Mouse (Mus musculus) CH12.LX (cell line): ENCODE data around the gene Olfr963. TPM values are rescaled to one million over a fixed set of nuclear protein-coding genes. Genes with fewer than 3 reads are reported as not detected.

ENCODE experiments used
- DNase-seq: peaks from one replicate; pipeline ENCODE4 v3.0.0-alpha.2; 2013; ENCODE audit errors: extremely low read depth
- H3K27ac ChIP-seq: 2 replicates; pipeline ENCODE4 v1.5.1; 2012; ENCODE audit warnings: low read depth, mild to moderate bottlenecking, control low read depth, moderate library complexity; ENCODE audit not compliant: insufficient read depth
- H3K27me3 ChIP-seq: replicated peaks from 2 replicates; pipeline ENCODE3; 2012; ENCODE audit warnings: inconsistent platforms
- H3K36me3 ChIP-seq, 2 experiments: replicated peaks in 1 of 2; 2 replicates each; pipeline versions ENCODE3 to v1.6.1; 2012; ENCODE audit warnings: inconsistent platforms in 1 of 2, low read length in 1 of 2, mild to moderate bottlenecking in 1 of 2, mixed read lengths in 1 of 2, moderate library complexity in 1 of 2; ENCODE audit not compliant: control insufficient read depth in 1 of 2, insufficient read depth in 1 of 2
- H3K4me1 ChIP-seq, 2 experiments: 2 replicates each; pipeline ENCODE4 v1.6.1; 2012; ENCODE audit warnings: inconsistent platforms in 1 of 2, moderate library complexity in 1 of 2; ENCODE audit not compliant: insufficient read depth in 2 of 2, control insufficient read depth in 1 of 2
- H3K4me2 ChIP-seq: 2 replicates; pipeline ENCODE4 v1.6.1; 2012; ENCODE audit warnings: low read depth, mild to moderate bottlenecking, control low read depth; ENCODE audit not compliant: poor library complexity, insufficient read depth, severe bottlenecking
- H3K4me3 ChIP-seq, 3 experiments: fragments of 150-350 bp in 1 of 3; sonication (generic) in 1 of 3; replicated peaks in 1 of 3; 2 replicates each; pipeline versions ENCODE3 to v1.5.1; 2011 to 2012; ENCODE audit warnings: low read depth in 2 of 3, low read length in 2 of 3, mild to moderate bottlenecking in 2 of 3, moderate library complexity in 2 of 3, control low read depth in 1 of 3, improper control_type of control experiment in 1 of 3, inconsistent platforms in 1 of 3, mixed read lengths in 1 of 3; ENCODE audit not compliant: poor library complexity in 1 of 3
- H3K79me2 ChIP-seq: replicated peaks from 2 replicates; pipeline ENCODE4 v1.6.1; 2012; ENCODE audit warnings: mild to moderate bottlenecking, moderate library complexity; ENCODE audit not compliant: control insufficient read depth, poor library complexity, insufficient read depth, severe bottlenecking; ENCODE audit errors: extremely low read depth
- H3K9ac ChIP-seq: 2 replicates; pipeline ENCODE4 v1.6.1; 2012; ENCODE audit warnings: low read depth, mild to moderate bottlenecking, control low read depth, moderate library complexity; ENCODE audit not compliant: insufficient read depth
- H3K9me3 ChIP-seq: replicated peaks from 2 replicates; pipeline ENCODE3; 2012; ENCODE audit warnings: low read length, inconsistent platforms, mixed read lengths
- CTCF ChIP-seq, 2 experiments: IDR thresholded peaks in 1 of 2; conservative IDR thresholded peaks in 1 of 2; 2 replicates each; pipeline ENCODE4 v1.5.1; 2011 to 2012; ENCODE audit warnings: low read depth in 2 of 2, low read length in 2 of 2, improper control_type of control experiment in 1 of 2, inconsistent platforms in 1 of 2, mild to moderate bottlenecking in 1 of 2, moderate library complexity in 1 of 2
- E2F4 ChIP-seq: IDR thresholded peaks from 2 replicates; pipeline ENCODE4 v1.6.1; 2011; ENCODE audit warnings: low read depth, low read length, improper control_type of control experiment; ENCODE audit not compliant: insufficient replicate concordance
- ELF1 ChIP-seq: IDR thresholded peaks from 2 replicates; pipeline ENCODE4 v1.6.1; 2014; ENCODE audit warnings: low read depth, mild to moderate bottlenecking, inconsistent platforms, low read length, improper control_type of control experiment
- GABPA ChIP-seq: IDR thresholded peaks from 2 replicates; pipeline ENCODE4 v1.6.1; 2012; ENCODE audit warnings: low read depth, low read length, improper control_type of control experiment, inconsistent platforms; ENCODE audit not compliant: insufficient replicate concordance
- HCFC1 ChIP-seq: IDR thresholded peaks from 2 replicates; pipeline ENCODE4 v1.6.1; 2012; ENCODE audit warnings: low read depth, mild to moderate bottlenecking, inconsistent platforms, low read length, improper control_type of control experiment
- IRF4 ChIP-seq: IDR thresholded peaks from 2 replicates; pipeline ENCODE4 v1.6.1; 2014; ENCODE audit warnings: low read depth, mild to moderate bottlenecking, inconsistent platforms, low read length, improper control_type of control experiment
- JUN ChIP-seq: IDR thresholded peaks from 2 replicates; pipeline ENCODE4 v1.6.1; 2011; ENCODE audit warnings: low read depth, mild to moderate bottlenecking, low read length, improper control_type of control experiment, moderate library complexity; ENCODE audit not compliant: insufficient read depth
- JUND ChIP-seq: conservative IDR thresholded peaks from 2 replicates; pipeline ENCODE4 v1.6.1; 2011; ENCODE audit warnings: low read depth, low read length, improper control_type of control experiment
- KAT2A ChIP-seq: IDR thresholded peaks from 2 replicates; pipeline ENCODE4 v1.6.1; 2012; ENCODE audit warnings: low read length, improper control_type of control experiment, inconsistent platforms; ENCODE audit not compliant: insufficient replicate concordance
- MAFK ChIP-seq: IDR thresholded peaks from 2 replicates; pipeline ENCODE4 v1.6.1; 2011; ENCODE audit warnings: low read length, improper control_type of control experiment; ENCODE audit not compliant: insufficient replicate concordance
- MAX ChIP-seq: IDR thresholded peaks from 2 replicates; pipeline ENCODE4 v1.6.1; 2011; ENCODE audit warnings: low read length, improper control_type of control experiment
- MAZ ChIP-seq: IDR thresholded peaks from 2 replicates; pipeline ENCODE4 v1.6.1; 2012; ENCODE audit warnings: low read depth, mild to moderate bottlenecking, inconsistent platforms, low read length, improper control_type of control experiment, moderate library complexity
- NRF1 ChIP-seq: IDR thresholded peaks from 2 replicates; pipeline ENCODE4 v1.6.1; 2014; ENCODE audit warnings: low read depth, mild to moderate bottlenecking, inconsistent platforms, low read length, improper control_type of control experiment, moderate library complexity
- RAD21 ChIP-seq: IDR thresholded peaks from 2 replicates; pipeline ENCODE4 v1.6.1; 2011; ENCODE audit warnings: low read depth, mild to moderate bottlenecking, low read length, improper control_type of control experiment, moderate library complexity
- SMC3 ChIP-seq: IDR thresholded peaks from 2 replicates; pipeline ENCODE4 v1.6.1; 2011; ENCODE audit warnings: low read depth, low read length, improper control_type of control experiment
- USF1 ChIP-seq: IDR thresholded peaks from 2 replicates; pipeline ENCODE4 v1.6.1; 2014; ENCODE audit warnings: low read depth, mild to moderate bottlenecking, inconsistent platforms, low read length, improper control_type of control experiment
- USF2 ChIP-seq: conservative IDR thresholded peaks from 2 replicates; pipeline ENCODE4 v1.6.1; 2011; ENCODE audit warnings: low read depth, low read length, improper control_type of control experiment
- ZC3H11A ChIP-seq: IDR thresholded peaks from 2 replicates; pipeline ENCODE4 v1.6.1; 2012; ENCODE audit warnings: low read depth, mild to moderate bottlenecking, inconsistent platforms, low read length, improper control_type of control experiment
- ZMIZ1 ChIP-seq: IDR thresholded peaks from 2 replicates; pipeline ENCODE4 v1.6.1; 2012; ENCODE audit warnings: low read depth, mild to moderate bottlenecking, inconsistent platforms, low read length, improper control_type of control experiment
- ZNF384 ChIP-seq: IDR thresholded peaks from 2 replicates; pipeline ENCODE4 v1.6.1; 2012; ENCODE audit warnings: low read depth, low read length, improper control_type of control experiment, inconsistent platforms
- dilution Hi-C: fragments of 300-500 bp; cut with MboI; formaldehyde crosslinking; loops from 2 replicates; pipeline ENCODE4 v1.14.3; 2020; ENCODE audit warnings: low sequenced_read_pairs; ENCODE audit not compliant: extremely low pct_unique_long_range_greater_than_20kb, extremely low pct_ligation_motif_present
- in situ Hi-C: fragments of 300-500 bp; cut with MboI; formaldehyde crosslinking; loops from 3 replicates; pipeline ENCODE4 v1.14.3; 2019; ENCODE audit warnings: low sequenced_read_pairs, low pct_ligation_motif_present, low pct_unique_long_range_greater_than_20kb, mixed read lengths
- polyA plus RNA-seq: library from polyadenylated mRNA; unstranded; fragments of >175 nt; gene quantifications from 2 replicates; pipeline ENCODE4 v1.2.1, GENCODE M21; 2012; ENCODE audit warnings: low read depth; ENCODE audit not compliant: insufficient read length
- total RNA-seq, 2 experiments: library from RNA; depleted of rRNA; stranded (reverse); fragments of 300-350 nt in 1 of 2; fragments of >200 nt in 1 of 2; gene quantifications; 2 replicates each; pipeline ENCODE4 v1.2.3; 2012 to 2014

The Olfr963 gene
- total and polyA plus RNA-seq, 3 experiments = not detected

GRCm38 (mm10) chr9:39654756-39655396 is 12.1 kb upstream of the Olfr963 start:
- dilution Hi-C loops (no loop called here), in situ Hi-C loops (no loop called here)
- no peak overlapping the region for H3K9ac ChIP-seq
- no peak for DNase-seq
- TF ChIP-seq MAX = no peak
- TF ChIP-seq USF2 = no peak
- TF ChIP-seq ZNF384 = no peak
- TF ChIP-seq IRF4 = no peak
- TF ChIP-seq MAZ = no peak
- no peak for TF ChIP-seq ZC3H11A
- no peak for TF ChIP-seq CTCF (conservative IDR thresholded peaks at IDR 0.05 in 1 of 2, IDR thresholded peaks at IDR 0.05 in 1 of 2; ENCODE audit: low read depth in 2 of 2, low read length in 2 of 2)
- no peak for TF ChIP-seq KAT2A
- TF ChIP-seq HCFC1 = no peak
- TF ChIP-seq USF1 = no peak
- no peak for TF ChIP-seq RAD21
- TF ChIP-seq ZMIZ1 = no peak
- H3K4me3 ChIP-seq = no peak overlapping the region
- no peak overlapping the region; the same call in 1 of the 2 replicates for H3K4me2 ChIP-seq
- no peaks in the 10 kb centered on the region for H3K36me3 ChIP-seq
- no peaks in the 10 kb centered on the region for H3K27me3 ChIP-seq
- no peak overlapping the region for H3K27ac ChIP-seq
- no peaks in the 10 kb centered on the region for H3K79me2 ChIP-seq
- H3K4me1 ChIP-seq = no peaks in the 10 kb centered on the region
- no peaks in the 10 kb centered on the region for H3K9me3 ChIP-seq

DNA sequence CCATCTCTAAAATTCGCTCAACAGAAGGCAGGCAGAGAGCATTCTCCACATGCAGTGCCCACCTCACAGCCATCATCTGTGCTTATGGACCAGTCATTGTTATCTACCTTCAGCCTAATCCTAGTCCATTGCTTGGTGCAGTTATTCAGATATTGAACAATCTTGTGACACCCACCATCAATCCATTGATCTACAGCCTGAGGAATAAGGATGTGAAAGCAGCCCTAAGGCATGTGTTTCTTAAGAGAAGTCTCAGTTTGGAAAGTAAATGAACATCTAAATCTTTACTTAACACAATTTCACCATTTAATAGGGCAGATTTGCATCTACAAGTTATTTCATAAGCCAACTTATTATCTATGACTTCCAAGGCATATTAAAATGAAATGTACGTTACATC is 2.7 kb downstream of the Olfr963 start:
- in situ Hi-C loops = no loop called here
- dilution Hi-C loops = no loop called here

More for the DNA sequence above, 2.7 kb downstream of the Olfr963 start:
- Histone ChIP-seq H3K4me3 (no peak overlapping the region), H3K4me2 (no peak overlapping the region), H3K4me1 (no peaks in the 10 kb centered on the region), H3K36me3 (no peaks in the 10 kb centered on the region), H3K79me2 (no peaks in the 10 kb centered on the region), H3K27ac (no peak overlapping the region), H3K27me3 (no peaks in the 10 kb centered on the region), H3K9me3 (peaks cover under 1% of the 10 kb centered on the region), H3K9ac (no peak overlapping the region)
- no peak for TF ChIP-seq E2F4
- TF ChIP-seq MAX = no peak
- no peak for TF ChIP-seq NRF1
- no peak for TF ChIP-seq SMC3
- no peak for TF ChIP-seq GABPA
- no peak for TF ChIP-seq JUND
- TF ChIP-seq JUN = no peak
- TF ChIP-seq MAFK = no peak
- TF ChIP-seq ELF1 = no peak
- DNase-seq = no peak
